Mouse (Mus musculus): ENCODE results near the gene Lypd6.

DNA sequence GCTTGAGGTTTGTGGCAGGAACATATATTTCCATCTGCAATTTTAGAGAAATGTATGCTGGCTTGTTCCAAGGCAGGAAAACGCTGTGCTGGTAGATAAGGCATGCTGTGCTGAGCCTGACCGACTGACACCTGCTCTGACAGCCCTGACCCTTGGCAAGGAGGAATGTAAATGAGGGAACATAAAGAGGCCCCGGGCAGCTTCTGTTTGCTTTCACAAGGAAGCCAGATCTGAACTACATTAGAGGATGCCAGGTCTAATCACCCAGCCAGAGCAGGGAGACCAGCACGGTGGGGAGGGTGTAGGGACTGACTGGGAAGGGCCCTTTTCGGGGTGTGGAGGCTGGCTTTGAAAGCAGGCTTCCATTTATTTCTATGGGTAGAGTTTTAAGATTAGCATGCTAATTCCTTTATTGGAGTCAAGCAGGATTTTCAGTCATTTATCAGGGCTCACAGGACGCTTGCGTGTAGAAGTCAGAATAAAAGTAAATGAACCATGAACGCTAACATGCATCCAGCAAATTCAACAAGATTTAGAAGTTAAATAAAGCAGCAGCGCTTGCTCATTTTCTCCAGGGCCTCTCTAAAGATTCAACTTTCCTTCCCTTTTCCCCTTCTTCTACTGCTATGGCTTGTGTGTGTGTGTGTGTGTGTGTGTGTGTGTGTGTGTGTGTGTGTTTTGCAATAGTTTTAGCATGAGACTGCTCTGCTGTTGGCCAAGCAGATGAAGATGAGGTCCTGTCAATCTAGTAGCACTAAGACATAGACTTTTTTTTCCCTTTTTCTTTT lies 34.3 kb downstream of the Lypd6 start:
- TF ChIP-seq CTCF (IDR thresholded peaks at IDR 0.05; ENCODE audit: low read depth) (no peak), EP300 (IDR thresholded peaks at IDR 0.05; ENCODE audit: low read depth) (no peak)

Measured in liver, postnatal 0 days (tissue).